Mouse (Mus musculus) ZHBTc4 (cell line): ENCODE measurements around the gene Rasgef1a.

Experiments used
- DNase-seq: peaks from one replicate; pipeline ENCODE4 v3.0.0-alpha.2; 2011; ENCODE audit warnings: low read depth, low spot score

Rasgef1a gene

GRCm38 (mm10) chr6:118072176-118072575, 60.9 kb downstream of the Rasgef1a start:
- no peak for DNase-seq

GRCm38 (mm10) chr6:118074151-118074550, 62.9 kb downstream of the Rasgef1a start:
- DNase-seq: no peak

GRCm38 (mm10) chr6:118076256-118076655, 65.0 kb downstream of the Rasgef1a start:
- DNase-seq: no peak

- no peak for DNase-seq
Observed at GRCm38 (mm10) chr6:118076748-118077147, 65.5 kb downstream of the Rasgef1a start.

GRCm38 (mm10) chr6:118077421-118077820, 66.2 kb downstream of the Rasgef1a start:
- no peak for DNase-seq

- DNase-seq: no peak
Observed at GRCm38 (mm10) chr6:118078751-118079150, 67.5 kb downstream of the Rasgef1a start.

GRCm38 (mm10) chr6:118079292-118079691, 68.1 kb downstream of the Rasgef1a start:
- DNase-seq: no peak

GRCm38 (mm10) chr6:118079762-118080465, 68.7 kb downstream of the Rasgef1a start:
- DNase-seq: no peak

GRCm38 (mm10) chr6:118080711-118081110, 69.5 kb downstream of the Rasgef1a start:
- DNase-seq: no peak

GRCm38 (mm10) chr6:118082384-118082783, 71.1 kb downstream of the Rasgef1a start:
- DNase-seq: no peak

GRCm38 (mm10) chr6:118083608-118084007, 72.4 kb downstream of the Rasgef1a start:
- DNase-seq: no peak

GRCm38 (mm10) chr6:118084596-118084995, 73.4 kb downstream of the Rasgef1a start:
- DNase-seq: no peak

- DNase-seq: peak; percentile 69
Observed at GRCm38 (mm10) chr6:118087955-118088354, 76.7 kb downstream of the Rasgef1a start.

- no peak for DNase-seq
Observed at GRCm38 (mm10) chr6:118088750-118089440, 77.7 kb downstream of the Rasgef1a start.

GRCm38 (mm10) chr6:118090827-118091226, 79.6 kb downstream of the Rasgef1a start:
- DNase-seq: no peak

- no peak for DNase-seq
Observed at GRCm38 (mm10) chr6:118097765-118098365, 86.6 kb downstream of the Rasgef1a start.

- peak; percentile 83 for DNase-seq
Observed at GRCm38 (mm10) chr6:118099311-118099802, 88.1 kb downstream of the Rasgef1a start.

- DNase-seq: peak; percentile 15
Observed at GRCm38 (mm10) chr6:118111810-118112209, 100.6 kb downstream of the Rasgef1a start.

GRCm38 (mm10) chr6:118122767-118123166, 111.5 kb downstream of the Rasgef1a start:
- DNase-seq: no peak

- no peak for DNase-seq
Observed at GRCm38 (mm10) chr6:118126577-118126976, 115.3 kb downstream of the Rasgef1a start.

- no peak for DNase-seq
Observed at GRCm38 (mm10) chr6:118127198-118127597, 116.0 kb downstream of the Rasgef1a start.

- DNase-seq: no peak
Observed at GRCm38 (mm10) chr6:118127827-118128487, 116.7 kb downstream of the Rasgef1a start.
